Comparison of ENCODE assay signal across 18 mouse cellular contexts in the genomic region with DNA sequence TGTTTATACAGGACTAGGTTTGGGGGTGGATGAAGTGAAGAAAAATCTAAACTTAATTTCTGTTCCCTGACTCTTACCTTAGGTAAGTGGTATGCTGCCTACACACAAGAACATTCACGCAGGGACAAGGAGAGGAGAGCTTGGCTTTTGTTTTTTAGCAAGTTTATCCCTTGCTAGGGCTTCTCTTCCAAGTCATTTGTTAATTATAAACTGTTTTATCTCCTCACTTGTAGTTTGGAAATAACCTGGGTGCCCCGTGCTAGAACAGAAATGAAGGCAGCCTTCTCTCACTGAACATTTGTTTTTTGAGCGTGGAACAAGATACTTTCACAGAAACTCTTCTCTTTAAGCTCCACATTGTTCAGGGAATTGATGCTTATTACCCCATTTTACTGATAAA. TPM values are rescaled to one million over a fixed set of nuclear protein-coding genes. Genes with fewer than 3 reads are reported as not detected.
DNase-seq lines count a peak whose midpoint lies in the region; ATAC-seq and TF ChIP-seq lines count a peak whose summit lies in the region.
"Had no signal": no experiment of that assay in that cellular context is flagged by ENCODE, and none has a peak within 500 bp of the region (broad histone marks: within the 10 kb centered on the region; RNA-seq: fewer than 3 reads in every experiment).

No protein-coding gene starts in this region.

- H3K9ac ChIP-seq in heart, embryonic 13.5 days = no peak overlapping the region
- no peak overlapping the region for H3K9ac ChIP-seq in kidney, postnatal 0 days (ENCODE audit: low read depth, low read length)
- H3K9ac ChIP-seq: embryonic facial prominence, embryonic 13.5 days; forebrain, embryonic 12.5 days; hindbrain, embryonic 15.5 days had no signal

- no peaks in the 10 kb centered on the region for H3K9me3 ChIP-seq in heart, embryonic 13.5 days
- H3K9me3 ChIP-seq in kidney, postnatal 0 days (replicated peaks; ENCODE audit: low read length) = no peaks in the 10 kb centered on the region
- H3K9me3 ChIP-seq: embryonic facial prominence, embryonic 13.5 days; forebrain, embryonic 12.5 days; hindbrain, embryonic 15.5 days had no signal

- H3K4me1 ChIP-seq in heart, embryonic 13.5 days = no peaks in the 10 kb centered on the region
- H3K4me1 ChIP-seq in kidney, adult 2 months (ENCODE audit: control insufficient read depth, insufficient read depth, low read length) = peaks cover 17% of the 10 kb centered on the region; the same call in 1 of the 2 replicates
- no peaks in the 10 kb centered on the region for H3K4me1 ChIP-seq in kidney, postnatal 0 days (replicated peaks; ENCODE audit: insufficient read depth, low read length)
- H3K4me1 ChIP-seq: embryonic facial prominence, embryonic 13.5 days; forebrain, embryonic 12.5 days; hindbrain, embryonic 15.5 days had no signal

- DNase-seq in heart, postnatal 10 days = no peak
- DNase-seq in kidney, adult 2 months = peak; percentile 52
- no peak for DNase-seq in kidney, postnatal 14 days
- DNase-seq in kidney, postnatal 0 days (ENCODE audit: low spot score) = no peak
- DNase-seq in kidney, adult 18-20 months = no peak
- DNase-seq: adrenal gland, adult 2 months; adrenal gland, postnatal 25 days; cerebellum, adult 18-20 months; cerebellum, adult 9-11 months; cerebellum, postnatal 36 days; gastrocnemius, adult 2 months; gastrocnemius, postnatal 36 days had no signal

- 77% methylated on average over 3 of the region's 3 CpGs for WGBS in heart, embryonic 13.5 days
- 52% methylated on average over 3 of the region's 3 CpGs for WGBS in kidney, adult 2 months
- 72% methylated on average over 3 of the region's 3 CpGs for WGBS in kidney, postnatal 0 days

- no peak for TF ChIP-seq CTCF in kidney, adult 2 months (conservative IDR thresholded peaks at IDR 0.05; ENCODE audit: insufficient read depth, insufficient read length, low read depth, low read length)
- TF ChIP-seq CTCF in kidney, postnatal 0 days (IDR thresholded peaks at IDR 0.05; ENCODE audit: low read depth) = no peak

- no peak overlapping the region for H3K4me3 ChIP-seq in heart, embryonic 13.5 days
- no peak overlapping the region for H3K4me3 ChIP-seq in kidney, adult 2 months (ENCODE audit: insufficient read depth, low read depth, low read length)
- H3K4me3 ChIP-seq in kidney, postnatal 0 days (replicated peaks; ENCODE audit: low read depth, low read length) = no peak overlapping the region
- H3K4me3 ChIP-seq: embryonic facial prominence, embryonic 13.5 days; forebrain, embryonic 12.5 days; gastrocnemius, adult 2 months; hindbrain, embryonic 15.5 days had no signal

- intact Hi-C loops in heart, postnatal 10 days (cut with DNase I) = no loop called here

- ATAC-seq in heart, embryonic 13.5 days (ENCODE audit: extremely low read depth, insufficient number of reproducible peaks, low FRiP score, low TSS enrichment) = no peak
- no peak for ATAC-seq in kidney, postnatal 0 days (replicated peaks; ENCODE audit: low FRiP score, low read depth)

- no peak overlapping the region for H3K4me2 ChIP-seq in heart, embryonic 13.5 days
- H3K4me2 ChIP-seq in kidney, postnatal 0 days (ENCODE audit: low read length) = no peak overlapping the region
- H3K4me2 ChIP-seq: embryonic facial prominence, embryonic 13.5 days; forebrain, embryonic 12.5 days; hindbrain, embryonic 15.5 days had no signal

- H3K36me3 ChIP-seq in heart, embryonic 13.5 days = no peaks in the 10 kb centered on the region
- no peaks in the 10 kb centered on the region for H3K36me3 ChIP-seq in kidney, adult 2 months (ENCODE audit: control insufficient read depth, insufficient read depth, low read length)
- no peaks in the 10 kb centered on the region for H3K36me3 ChIP-seq in kidney, postnatal 0 days (ENCODE audit: insufficient read depth, low read length)
- H3K36me3 ChIP-seq: embryonic facial prominence, embryonic 13.5 days; forebrain, embryonic 12.5 days; hindbrain, embryonic 15.5 days had no signal

- TF ChIP-seq POLR2A in kidney, adult 2 months (IDR thresholded peaks at IDR 0.05; ENCODE audit: low read depth, low read length) = no peak

- peak overlapping the region; percentile 48 for H3K27ac ChIP-seq in heart, embryonic 13.5 days (replicated peaks)
- H3K27ac ChIP-seq in kidney, adult 2 months (ENCODE audit: insufficient read depth, low read depth, low read length) = peak overlapping the region; percentile 93
- 0 out of 2 replicates have a peak overlapping the region, but pooled peaks have one; percentile 31 for H3K27ac ChIP-seq in kidney, postnatal 0 days
- H3K27ac ChIP-seq: embryonic facial prominence, embryonic 13.5 days; forebrain, embryonic 12.5 days; gastrocnemius, adult 2 months; hindbrain, embryonic 15.5 days had no signal

- H3K27me3 ChIP-seq in heart, embryonic 13.5 days (replicated peaks) = no peaks in the 10 kb centered on the region
- H3K27me3 ChIP-seq in kidney, adult 2 months (replicated peaks; ENCODE audit: control insufficient read depth, insufficient read depth, low read length) = no peaks in the 10 kb centered on the region
- H3K27me3 ChIP-seq in kidney, postnatal 0 days (ENCODE audit: insufficient read depth, low read length) = no peaks in the 10 kb centered on the region
- H3K27me3 ChIP-seq: embryonic facial prominence, embryonic 13.5 days; forebrain, embryonic 12.5 days; hindbrain, embryonic 15.5 days had no signal

RNA-seq across cellular contexts. Expression of a gene that starts 48.1 kb away (rescaled TPM):
- polyA plus RNA-seq in heart, embryonic 13.5 days (2015; fragmentation: Nextera tagmentation; extraction: Ambion mirVana) = 28.5 and 28.7 TPM in 2 replicates
- total RNA-seq in heart, postnatal 10 days (2021) = 10 to 100 TPM; 22.4 to 22.6 TPM
- 15.5 and 18.5 TPM in 2 replicates for polyA plus RNA-seq in kidney, adult 2 months (2012; rRNA removed)
- polyA plus RNA-seq in kidney, postnatal 0 days (2015; fragmentation: Nextera tagmentation; extraction: Ambion mirVana) = 35.4 and 38.6 TPM in 2 replicates

RNA-seq across cellular contexts. Expression of a gene that starts 53.8 kb away (rescaled TPM):
- polyA plus RNA-seq in heart, embryonic 13.5 days (2015; fragmentation: Nextera tagmentation; extraction: Ambion mirVana) = 3.0 and 3.3 TPM in 2 replicates
- total RNA-seq in heart, postnatal 10 days (2021) = not detected
- 46.0 and 56.7 TPM in 2 replicates for polyA plus RNA-seq in kidney, adult 2 months (2012; rRNA removed)
- polyA plus RNA-seq in kidney, postnatal 0 days (2015; fragmentation: Nextera tagmentation; extraction: Ambion mirVana) = 7.7 and 9.1 TPM in 2 replicates
- total RNA-seq: ES-E14; gastrocnemius, adult 2 months; gastrocnemius, postnatal 36 days; hematopoietic stem cell, adult 5-6 weeks had no signal

Comparison
In these comparisons a context has a peak if more than half of its experiments do, and no peak if none do; other contexts are left out.
1. H3K27ac ChIP-seq: peak in every context shown above with its lines; median percentile 93 in kidney, adult 2 months; 48 in heart, embryonic 13.5 days; 31 in kidney, postnatal 0 days.